Mouse (Mus musculus) monocyte, adult 5-6 weeks (primary cell): ENCODE results near the gene Ankrd13a. TPM values are rescaled to one million over a fixed set of nuclear protein-coding genes. Genes with fewer than 3 reads are reported as not detected.

ENCODE experiments used
- ATAC-seq: fragments of 153-309, 156-312 bp; replicated peaks from 2 replicates; pipeline ENCODE4 v1.8.0; 2017; ENCODE audit warnings: mild to moderate bottlenecking; ENCODE audit not compliant: low TSS enrichment, insufficient number of reproducible peaks, severe bottlenecking, poor library complexity, low FRiP score
- total RNA-seq: library from RNA; stranded (forward); fragments of 200-1000, 200-491, 200-594 nt; gene quantifications from 3 replicates; pipeline ENCODE4 v1.2.3, GENCODE M21; 2017

Ankrd13a gene
- total RNA-seq, 1 experiment from 2014 or later = 185 TPM

DNA sequence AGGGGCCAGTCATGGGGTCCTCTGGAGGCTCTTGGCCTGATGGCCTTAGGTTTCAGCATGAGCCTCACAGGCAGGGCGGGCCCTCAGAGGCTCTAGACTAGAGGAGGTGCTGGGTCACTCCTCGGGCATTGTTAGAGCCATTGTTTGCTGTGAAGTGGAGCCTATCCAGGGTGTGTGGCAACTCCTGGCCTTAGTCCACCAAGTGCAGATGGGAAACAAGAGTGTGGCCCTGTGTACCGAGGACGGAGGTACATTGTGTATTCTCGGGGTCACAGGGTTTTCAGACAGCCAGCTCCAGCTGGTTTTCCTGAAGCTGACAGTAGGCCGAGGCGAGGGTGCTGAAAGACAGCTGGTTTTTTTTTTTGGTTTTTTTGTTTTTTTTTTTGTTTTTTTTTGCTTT, 18.8 kb downstream of the Ankrd13a start:
- no peak for ATAC-seq

DNA sequence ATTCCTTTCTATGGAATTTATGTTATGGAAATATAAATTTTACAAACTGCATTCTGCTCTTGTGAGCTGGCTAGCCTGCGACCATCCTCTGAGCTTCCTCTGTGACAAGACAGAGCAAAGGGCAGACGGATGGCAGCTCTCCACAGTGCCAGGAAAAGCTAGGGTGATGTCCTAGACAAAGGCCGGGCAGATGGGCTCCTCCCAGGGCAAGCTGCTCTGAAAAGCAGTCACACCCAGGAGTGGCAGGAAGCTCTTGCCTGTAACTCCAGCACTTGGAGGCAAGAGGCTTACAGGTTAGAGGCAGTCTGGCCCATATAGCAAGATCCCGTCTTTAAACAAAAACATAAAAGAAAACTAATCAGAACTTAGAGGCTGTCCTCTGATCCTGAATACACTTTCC, 20.1 kb downstream of the Ankrd13a start:
- ATAC-seq = no peak

DNA sequence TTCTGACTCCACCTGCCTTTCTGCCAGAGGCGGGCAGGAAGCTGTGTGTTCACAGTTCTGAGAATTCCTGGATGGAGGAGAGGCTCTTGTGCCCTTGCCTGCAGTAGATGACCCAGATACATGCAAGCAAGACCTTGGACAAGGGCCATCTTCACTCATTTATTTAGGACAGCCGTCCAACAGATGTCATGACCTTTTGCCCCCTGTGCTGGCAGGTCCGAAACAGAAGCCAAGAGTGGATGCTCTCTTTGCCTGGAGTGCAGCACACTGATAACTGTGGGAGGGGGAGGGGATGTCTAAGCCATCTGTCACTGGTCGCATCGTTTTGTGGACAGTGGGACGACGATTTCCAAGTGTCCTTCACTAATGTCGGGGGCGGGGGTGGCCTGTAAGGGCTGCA, 20.8 kb downstream of the Ankrd13a start:
- no peak for ATAC-seq

DNA sequence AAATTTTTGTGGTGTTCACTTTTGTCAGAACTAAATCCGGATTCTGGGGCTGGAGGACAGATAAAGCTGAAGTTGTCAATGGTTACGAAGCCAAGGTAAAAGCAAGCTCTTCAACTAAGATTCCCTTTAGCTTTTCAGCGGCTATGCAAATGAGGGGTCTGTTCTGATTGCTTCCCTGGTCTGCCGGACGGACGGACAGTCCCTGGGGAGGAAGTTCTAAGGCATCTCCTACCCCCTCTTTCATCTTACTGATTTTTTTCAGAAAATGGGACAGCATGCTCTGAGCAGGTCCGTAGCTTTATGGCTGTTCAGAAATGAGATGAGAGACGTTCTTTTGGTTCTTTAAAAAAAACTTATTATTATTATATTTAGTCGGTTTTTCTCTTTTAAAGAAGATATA, 21.2 kb downstream of the Ankrd13a start:
- no peak for ATAC-seq

DNA sequence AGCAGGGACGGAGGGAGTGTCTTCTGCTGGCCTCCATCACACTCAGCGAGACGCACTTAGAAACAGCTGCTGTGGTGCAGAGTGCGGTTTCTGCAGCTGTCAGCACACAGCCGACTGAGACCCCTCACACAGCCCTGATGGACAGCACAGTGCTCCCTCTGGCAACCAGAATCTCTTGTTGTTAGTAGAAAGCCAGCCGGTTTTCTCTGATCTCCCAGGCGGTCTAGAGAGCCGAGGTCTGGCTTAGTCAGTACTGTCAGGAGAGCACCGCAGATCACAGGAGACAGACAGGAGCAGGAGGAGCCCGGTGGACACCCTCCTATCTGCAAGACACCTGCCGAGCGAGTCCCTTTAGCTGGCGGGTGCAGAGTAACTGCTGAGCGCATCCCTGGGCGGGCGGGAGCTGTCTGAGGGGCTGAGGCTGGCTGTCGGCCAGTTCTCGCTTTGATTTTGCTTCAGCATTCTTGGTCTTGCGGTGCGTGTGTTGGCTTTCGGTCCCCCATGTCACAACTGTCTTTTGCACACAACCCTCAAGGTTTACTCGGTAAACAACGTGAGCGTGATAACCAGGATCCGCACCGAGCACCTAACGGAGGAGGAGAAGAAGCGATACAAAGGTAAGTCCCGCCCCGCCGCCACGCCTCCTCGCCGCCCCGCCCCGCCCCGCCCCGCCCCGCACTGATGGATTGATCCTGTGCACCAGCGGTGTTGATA, 22.0 kb downstream of the Ankrd13a start:
- no peak for ATAC-seq

DNA sequence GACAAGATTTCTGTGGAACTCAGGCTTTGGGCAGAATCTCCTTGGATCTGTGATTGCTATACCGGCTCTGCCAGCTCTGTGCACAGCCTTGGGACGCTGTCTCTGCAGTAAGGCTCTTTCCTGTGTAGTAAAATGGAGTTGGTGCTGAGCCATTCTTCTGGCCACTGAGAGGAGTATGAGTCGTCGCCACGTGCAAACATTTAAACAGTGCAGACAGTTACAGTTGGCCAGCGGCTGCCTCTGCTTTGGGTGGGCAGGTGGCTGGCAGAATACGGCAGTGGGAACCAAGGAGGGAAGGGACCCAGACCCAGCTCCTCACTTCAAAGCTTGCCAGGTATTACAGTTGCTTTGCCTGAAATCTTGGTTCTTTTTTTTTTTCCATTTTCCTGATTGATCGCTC, 22.8 kb downstream of the Ankrd13a start:
- ATAC-seq = no peak

DNA sequence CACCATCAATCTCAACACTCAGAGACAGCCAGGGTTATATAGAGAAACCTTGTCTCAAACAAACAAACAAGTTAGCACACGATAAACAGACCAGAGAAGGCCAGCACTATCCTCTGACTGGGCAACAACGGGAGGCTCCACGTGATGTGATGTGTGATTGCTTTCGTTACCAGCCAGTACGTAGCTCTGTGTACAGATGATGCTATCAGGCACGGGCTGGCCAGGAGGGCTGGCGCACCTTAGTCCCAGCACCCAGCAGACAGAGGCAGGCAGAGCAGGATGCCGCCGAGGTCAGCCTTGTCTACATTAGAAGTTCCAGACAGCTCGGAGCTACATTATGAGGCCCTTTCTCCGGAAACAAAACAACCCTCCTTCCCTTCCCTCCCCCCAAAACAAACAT, 25.4 kb downstream of the Ankrd13a start:
- ATAC-seq = no peak

DNA sequence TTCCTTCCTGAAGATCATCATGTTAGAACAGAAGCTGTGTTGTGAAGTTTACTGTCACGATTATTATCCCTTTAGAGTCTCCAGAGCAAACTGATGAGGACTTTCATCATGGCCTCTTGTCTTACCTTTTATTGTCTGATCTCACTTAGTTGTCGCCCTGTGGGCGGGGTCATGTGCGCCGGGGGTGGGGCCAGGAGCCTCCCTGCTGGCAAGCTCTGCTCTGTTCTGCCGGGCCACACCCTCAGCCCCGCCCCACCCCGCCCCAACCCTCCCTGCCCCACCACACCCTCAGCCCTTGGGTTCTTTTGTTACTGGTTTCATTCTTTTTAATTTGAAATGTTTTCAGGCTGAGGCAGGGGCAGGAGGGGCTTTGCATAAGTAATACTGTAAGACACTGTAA, 26.6 kb downstream of the Ankrd13a start:
- no peak for ATAC-seq

DNA sequence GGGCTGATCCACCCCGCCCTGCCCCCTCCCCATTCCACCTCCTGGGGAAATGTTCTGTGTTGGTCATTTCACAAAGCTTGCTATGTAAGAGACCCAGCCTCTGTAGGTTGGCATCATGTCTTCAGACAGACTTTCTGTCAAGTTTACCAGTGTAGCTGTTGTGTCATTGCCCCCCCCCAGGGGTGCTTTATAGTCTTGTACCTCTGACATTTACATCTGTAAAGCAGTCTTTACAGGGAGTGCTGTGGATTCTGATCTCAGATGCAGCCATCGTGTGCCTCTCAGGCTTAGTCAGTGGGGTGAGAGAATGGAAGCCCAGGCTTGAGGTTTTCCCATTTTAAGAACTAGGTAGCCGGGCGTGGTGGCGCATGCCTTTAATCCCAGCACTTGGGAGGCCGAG, 27.4 kb downstream of the Ankrd13a start:
- ATAC-seq = no peak

DNA sequence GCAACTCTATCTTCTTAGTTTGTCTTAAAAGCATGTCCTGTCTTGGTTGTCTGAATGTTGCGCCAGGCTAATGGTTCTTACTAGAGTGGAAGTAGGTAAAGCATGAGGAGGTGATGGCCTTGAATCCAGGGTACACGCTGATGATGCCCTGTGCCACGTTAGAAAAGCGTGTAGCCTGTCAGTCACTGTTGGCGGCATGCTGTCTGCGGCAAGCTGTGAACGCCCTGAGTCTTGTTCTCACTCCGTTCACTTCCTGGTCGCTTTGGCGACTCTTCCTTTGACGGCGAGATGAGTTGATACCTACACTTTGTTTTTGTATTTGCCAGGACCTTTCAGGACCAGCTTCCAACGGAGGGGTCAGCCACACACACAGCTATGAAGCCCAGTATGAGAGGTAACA, 28.8 kb downstream of the Ankrd13a start:
- ATAC-seq = no peak

DNA sequence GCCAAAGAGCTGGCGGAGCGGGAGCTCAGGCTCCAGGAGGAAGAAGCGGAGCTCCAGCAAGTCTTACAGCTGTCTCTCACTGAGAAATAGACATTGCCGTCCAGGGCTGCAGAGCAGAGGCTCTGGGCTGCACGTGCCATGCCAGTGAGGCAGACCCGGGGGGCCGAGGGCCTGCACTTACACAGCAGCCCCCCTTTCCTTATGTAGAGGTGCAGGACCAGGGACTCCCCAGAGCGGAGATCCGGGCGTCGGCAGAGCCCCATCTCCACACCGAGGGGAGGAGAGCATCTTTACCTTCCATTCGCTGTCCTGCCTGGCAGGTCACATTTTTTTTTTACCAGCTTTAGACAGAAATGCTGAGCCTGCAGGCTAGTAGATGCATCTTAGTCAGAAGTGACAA, 29.9 kb downstream of the Ankrd13a start:
- no peak for ATAC-seq

DNA sequence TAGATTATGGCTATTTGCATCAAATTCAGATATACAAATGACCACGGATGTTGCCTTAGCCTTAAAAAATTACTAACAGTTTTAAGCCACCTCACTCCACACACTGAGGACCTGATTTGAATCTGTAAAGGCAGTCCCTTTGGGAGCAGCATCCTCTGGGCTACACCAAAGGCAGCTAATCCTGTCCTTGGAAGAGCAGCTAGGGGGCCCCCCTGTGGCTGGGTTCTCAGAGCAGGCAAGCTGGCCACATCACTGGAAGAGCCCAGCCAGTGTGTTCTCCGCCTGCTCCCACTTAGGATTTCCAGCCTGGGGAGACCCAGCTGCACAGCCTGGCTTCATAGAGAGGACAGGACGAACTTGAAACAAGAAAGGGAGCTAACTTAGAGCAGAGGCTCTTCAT, 30.5 kb downstream of the Ankrd13a start:
- ATAC-seq = no peak

DNA sequence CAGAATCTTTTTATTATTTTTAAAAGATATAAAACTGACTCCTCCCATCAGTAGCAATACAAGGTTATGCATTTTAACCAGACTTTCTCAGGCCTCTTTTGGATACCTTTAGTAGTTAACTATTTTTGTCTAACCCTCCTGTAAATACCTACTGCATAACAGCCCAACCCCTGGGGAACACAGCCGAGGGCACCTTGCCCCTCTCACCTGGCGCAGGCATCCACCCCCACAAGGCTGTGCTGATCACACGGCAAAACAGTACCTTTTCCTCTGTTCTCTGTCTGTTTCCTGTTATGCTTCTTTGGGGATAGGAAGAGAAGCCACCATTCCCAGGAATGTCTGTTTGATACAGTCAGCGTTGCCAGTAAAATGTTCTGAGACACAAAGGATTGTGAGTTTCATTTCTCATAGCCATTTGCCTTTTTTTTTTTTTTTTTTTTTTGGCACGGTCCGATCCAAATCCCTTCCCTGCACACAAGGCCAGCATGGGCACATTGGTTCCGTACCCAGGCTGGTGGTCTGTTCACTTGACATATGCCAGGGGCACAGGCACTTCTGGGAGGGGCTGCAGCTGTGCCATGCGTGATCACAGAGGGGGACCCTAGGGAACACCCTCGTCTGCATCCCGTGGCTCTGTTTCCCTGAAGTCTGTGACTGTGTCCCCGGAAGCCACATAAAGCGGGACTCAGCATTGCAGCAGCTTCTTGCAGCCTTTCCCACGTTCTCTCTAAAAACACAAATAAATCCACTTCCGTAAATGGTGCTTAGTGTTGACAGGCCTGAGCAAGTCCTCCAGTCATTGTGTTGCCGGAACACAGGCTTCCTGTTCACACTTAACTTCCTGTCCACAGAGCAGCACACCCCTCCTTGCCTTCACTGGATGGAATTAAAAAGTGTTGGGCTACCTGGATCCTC, 31.2 kb downstream of the Ankrd13a start:
- peak; percentile 93 for ATAC-seq

DNA sequence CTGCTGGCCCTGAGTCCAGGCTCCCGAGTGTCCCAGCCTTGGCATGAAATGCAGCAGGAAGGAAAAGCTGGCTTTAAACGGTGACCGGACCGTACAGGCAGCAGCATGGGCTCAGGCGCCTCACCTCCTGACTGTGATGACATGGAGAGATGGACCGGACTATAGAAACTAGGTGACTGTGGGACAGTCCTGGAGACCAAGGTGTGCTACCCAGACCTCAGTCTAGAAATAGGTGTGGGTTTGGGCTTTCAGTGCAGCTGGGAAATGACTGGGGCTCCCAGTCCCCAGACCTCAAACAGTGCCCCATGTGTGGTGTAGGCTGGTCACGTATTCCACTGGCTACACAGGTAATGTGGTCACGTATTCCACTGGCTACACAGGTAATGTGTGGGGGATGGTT, 32.2 kb downstream of the Ankrd13a start:
- no peak for ATAC-seq

DNA sequence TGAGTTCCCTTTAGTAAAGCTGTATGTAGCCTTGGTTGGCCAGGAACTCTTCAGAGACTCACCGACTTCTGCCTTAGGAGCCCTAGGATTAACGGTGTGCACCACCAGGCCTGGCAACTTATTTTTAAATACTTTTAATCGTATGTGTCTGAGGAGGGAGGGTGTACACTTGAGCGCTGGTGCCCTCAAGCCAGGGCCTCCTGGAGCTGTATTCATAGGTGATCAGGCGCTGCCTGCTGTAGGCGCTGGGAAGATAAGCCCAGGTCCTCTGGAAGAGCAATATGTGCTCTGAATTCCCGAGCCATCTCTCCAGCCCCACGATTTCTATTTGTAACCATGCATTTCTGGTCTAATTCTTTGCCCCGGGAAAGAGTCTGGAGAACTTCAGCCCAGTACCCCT, 32.6 kb downstream of the Ankrd13a start:
- no peak for ATAC-seq

DNA sequence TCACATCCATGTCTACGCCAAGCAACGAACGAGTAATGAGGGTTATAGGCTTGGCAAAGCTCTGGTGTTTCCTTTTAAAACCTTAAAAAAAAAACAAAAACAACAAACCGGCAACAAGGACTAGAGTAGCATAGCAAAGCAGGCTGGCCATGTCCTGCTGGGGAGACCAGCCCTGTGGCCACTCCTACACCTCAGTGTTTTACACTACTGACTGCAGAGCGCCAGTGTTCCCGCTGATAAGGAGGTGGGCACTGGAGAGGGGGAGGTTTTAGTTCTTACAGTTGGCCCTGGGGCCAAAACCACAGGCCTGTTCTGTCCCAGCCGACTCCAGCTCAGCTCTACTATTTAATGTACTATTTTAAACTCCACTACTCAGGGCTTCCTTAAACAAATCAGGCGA, 33.0 kb downstream of the Ankrd13a start:
- ATAC-seq = no peak

DNA sequence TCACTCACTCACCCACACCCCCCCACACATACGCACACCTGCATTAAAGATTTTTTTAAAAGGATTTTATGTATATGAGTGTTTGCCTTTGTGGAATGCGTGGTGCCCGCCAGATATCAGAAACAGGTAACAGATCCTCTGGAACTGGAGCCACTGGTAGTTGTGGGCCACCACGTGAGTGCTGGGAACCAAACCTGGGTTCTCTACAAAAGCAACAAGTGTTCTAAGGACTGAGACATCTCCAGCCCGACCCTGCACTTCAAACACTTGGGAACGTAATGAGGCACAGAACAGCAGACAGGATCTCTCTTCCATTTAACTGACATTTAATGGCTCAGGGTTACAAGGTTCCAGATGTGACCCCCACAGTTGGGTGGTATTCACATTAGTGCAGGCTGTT, 33.4 kb downstream of the Ankrd13a start:
- ATAC-seq = no peak

DNA sequence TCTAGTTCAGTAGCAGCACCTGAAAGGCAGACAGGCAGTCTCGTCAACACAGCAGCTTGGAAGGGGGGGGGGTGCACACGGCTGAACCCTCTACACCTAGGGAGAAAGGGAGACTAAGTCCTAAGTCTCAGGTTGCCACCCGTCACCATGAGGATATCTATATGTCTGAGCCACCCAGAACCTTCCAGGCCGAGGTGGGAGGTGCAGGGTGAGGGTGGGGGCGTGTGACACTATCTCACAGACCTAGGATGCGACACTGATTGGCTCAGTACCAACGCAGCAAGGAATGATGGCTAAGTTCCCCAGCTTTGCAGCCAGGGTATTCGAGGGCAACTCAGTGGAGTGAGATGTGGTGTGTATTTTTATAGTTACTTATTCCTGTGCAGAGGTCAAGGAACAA, 33.9 kb downstream of the Ankrd13a start:
- ATAC-seq = no peak

DNA sequence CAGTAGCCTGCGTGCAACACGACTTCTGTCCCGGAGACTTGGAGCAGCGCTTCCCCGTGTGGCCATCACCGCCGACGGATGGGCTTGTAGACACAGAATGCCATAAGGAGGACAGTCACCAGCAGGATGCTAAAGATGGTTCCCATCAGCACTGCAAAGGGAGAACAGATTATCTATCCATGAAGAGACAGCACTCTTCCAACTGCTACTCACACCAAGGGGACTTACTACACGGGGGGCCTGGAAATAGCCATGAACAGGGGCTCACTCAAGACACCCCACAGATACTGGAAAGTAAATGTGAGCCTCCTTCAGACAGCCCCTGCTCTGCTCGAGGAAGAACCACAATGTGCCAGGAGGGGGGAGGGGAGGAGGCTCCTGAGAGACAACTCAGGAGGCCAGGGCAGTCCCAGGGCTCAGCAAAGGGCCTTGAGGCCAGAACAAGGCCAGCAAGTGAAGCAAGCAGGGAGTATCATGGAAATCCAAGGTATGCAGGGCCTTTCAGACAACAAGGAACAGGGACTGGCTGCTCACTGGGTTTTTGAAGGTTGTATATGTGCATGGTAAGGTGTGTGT, 34.8 kb downstream of the Ankrd13a start:
- no peak for ATAC-seq

DNA sequence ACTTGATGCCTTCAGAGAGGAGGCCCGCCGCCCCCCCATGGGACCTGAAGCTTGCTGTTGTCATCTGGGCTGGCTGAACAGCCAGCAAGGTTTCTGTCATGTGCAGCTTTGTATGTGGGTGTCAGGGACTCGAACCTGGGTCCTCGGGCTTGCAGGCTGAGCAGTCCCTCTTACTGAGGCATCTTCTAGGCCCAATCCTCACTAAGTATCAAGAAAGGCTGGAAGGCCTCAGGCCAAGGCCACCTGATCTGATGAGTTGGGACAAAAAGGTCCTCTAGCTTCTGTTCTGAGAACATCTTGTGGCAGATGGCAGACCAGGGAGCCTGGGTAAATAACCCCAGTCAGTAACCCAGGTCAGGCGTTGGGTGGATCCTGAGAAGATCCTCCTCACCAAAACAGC, 35.3 kb downstream of the Ankrd13a start:
- no peak for ATAC-seq
